Mouse (Mus musculus) G1E (cell line): ENCODE data around the gene Sephs2.

Experiments
- CTCF ChIP-seq: IDR thresholded peaks from 2 replicates; pipeline ENCODE4 v1.5.1; 2012; ENCODE audit warnings: low read depth, low read length, inconsistent platforms, mixed read lengths
- GATA1 ChIP-seq: IDR thresholded peaks from 2 replicates; pipeline ENCODE4 v1.6.1; 2012; ENCODE audit warnings: borderline replicate concordance, low read length, inconsistent platforms, mixed read lengths
- TAL1 ChIP-seq: conservative IDR thresholded peaks from 2 replicates; pipeline ENCODE4 v1.6.1; 2012; ENCODE audit warnings: low read depth, low read length, inconsistent platforms, mixed read lengths

GRCm38 (mm10) chr7:127224616-127225015 lies 49.2 kb downstream of the Sephs2 start:
- TF ChIP-seq CTCF (no peak), GATA1 (no peak), TAL1 (no peak)
